Mouse (Mus musculus) right cerebral cortex, adult 2 months (tissue): ENCODE measurements around the gene Uevld.
"Not testable (repeated sequence)": the region's sequence is repeated elsewhere in the genome, so short reads cannot be mapped to it uniquely, and the experiment has no call there.

ENCODE experiments used
- DNase-seq, 2 experiments: peaks; one replicate each; pipeline ENCODE4 v3.0.0; 2021 to 2022; ENCODE audit warnings: low spot score in 2 of 2

Uevld gene

DNA sequence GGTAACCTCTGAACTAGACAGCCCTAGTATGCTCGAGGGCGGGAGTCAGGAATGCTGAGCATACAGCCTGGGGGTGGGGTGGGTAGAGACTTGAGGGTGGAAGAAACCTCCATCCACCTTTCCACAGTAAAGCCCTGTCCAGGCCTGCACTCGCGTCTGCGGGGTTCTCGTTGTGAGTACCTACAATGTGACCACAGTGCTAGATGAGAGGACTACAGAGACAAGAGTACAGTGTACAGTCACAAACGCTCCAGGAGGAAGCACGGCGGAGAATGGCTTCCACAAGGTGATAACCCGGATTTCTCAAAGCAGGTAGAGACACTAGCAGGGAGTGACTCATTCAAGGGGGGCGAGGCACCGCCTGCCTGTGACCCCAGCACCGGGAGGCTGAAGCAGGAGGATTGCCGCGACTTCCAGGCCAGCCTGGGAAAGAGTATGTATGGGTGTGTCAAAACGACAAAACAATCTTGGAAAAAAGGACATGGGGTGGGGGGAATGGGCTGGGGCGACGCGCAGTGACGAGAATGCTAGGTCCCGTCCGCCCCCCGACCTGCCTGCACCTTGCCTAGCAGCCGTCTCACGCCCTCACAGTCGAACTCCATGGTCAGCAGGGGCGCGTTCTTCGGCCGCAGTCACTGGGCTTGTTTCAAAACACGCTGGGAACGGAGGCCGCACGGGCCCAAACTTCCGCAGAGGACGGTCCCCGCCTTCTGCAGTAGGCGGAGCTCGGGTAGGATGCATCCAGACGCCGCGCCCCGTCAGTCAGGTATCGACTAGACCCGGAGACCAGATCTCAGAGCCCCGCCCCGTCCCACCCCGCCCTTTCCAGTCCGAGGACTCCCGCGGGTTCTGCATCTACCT, at the start of gene Uevld:
Gene Uevld (minus strand): TSS at position 697 of the 861 bp plus-strand sequence.
- DNase-seq, result peak; percentile 95 to 96

DNA sequence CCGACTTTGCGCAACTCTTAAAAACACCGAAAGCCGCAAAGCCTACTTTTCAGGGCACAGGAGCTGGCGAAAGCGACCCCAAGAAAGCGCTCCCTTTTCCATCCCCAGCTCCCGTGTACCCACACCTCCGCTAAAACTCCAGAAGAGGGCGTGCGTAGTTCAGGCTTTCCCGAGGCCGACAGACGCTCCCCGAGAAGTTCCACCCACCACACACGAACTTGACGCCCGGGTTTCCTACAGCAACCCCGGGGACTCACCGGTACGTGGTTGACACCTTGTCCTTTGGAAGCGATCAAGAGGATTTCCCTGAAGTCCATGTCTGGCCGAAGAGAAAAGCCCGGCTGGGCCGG, 49.5 kb upstream of the Uevld start:
- no peak for DNase-seq

DNA sequence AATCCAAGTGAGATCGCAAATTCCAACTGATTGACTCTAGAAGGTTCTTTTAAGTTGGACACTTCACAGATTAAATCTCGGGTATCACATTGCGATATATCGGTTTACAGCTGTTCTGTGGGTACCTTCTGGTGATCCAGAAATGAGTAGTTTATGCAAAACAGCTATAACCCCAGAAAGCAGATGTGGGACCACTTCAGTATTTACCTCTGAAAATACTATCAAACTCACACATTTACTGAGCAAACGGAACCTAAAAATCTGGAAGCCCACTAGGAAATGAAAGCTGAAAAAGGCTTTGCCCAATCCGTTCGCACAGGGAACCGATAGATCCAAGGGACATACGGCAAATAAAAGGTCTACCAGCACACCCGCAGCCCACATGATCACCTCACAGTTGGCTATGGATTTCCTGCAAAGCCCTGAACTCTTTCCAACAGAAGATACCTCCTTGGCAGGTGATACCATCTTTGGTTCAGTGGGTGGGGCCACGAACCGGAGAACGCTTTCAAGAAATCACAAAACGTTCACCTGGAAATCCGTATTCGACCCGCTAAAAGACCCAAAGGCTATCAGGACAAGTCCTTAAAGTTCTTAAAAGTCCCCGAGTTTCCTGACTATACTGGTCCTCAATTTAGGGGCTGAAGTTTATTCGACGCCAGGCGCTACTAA, 48.9 kb upstream of the Uevld start:
- DNase-seq, result no peak

GRCm38 (mm10) chr7:47003411-47004115, 45.2 kb upstream of the Uevld start:
- no peak for DNase-seq

GRCm38 (mm10) chr7:47001900-47002275, 43.6 kb upstream of the Uevld start:
- DNase-seq, result no peak

DNA sequence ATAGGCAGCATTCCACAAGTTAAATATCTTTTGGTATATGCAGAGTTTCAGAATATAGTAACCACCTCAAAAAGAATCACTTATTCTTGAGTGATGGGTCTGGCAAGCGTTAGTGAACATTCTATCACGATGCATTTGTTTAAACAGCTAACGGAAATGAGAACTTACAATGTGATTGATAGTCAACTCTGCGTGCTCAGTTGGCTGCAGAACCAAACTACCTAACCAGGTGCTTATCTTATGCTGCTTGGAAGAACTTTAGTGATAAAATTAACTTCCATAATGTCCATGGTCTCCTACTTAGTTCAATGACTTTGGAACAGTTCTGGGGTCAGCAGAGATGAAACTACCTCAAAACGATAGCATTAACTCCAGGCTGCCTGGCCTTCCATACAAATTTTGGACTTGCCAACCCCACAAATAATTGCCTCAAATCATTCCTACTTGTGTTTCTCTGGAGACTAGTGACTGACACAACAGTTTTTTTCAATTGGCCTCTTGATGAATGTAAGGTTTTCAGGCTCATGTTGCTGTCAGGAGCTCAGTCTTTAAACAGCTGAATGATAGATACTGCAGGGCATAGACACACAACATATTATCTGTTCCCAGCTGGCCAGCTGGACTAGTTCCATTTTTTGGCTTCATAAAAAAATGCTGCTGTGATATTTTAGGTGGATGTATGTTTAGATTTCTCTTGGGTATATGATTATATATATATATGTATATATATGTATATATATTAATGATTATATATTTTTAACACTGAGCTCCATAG, 43.0 kb upstream of the Uevld start:
- DNase-seq, result no peak

GRCm38 (mm10) chr7:47000644-47000983, 42.3 kb upstream of the Uevld start:
- no peak for DNase-seq

DNA sequence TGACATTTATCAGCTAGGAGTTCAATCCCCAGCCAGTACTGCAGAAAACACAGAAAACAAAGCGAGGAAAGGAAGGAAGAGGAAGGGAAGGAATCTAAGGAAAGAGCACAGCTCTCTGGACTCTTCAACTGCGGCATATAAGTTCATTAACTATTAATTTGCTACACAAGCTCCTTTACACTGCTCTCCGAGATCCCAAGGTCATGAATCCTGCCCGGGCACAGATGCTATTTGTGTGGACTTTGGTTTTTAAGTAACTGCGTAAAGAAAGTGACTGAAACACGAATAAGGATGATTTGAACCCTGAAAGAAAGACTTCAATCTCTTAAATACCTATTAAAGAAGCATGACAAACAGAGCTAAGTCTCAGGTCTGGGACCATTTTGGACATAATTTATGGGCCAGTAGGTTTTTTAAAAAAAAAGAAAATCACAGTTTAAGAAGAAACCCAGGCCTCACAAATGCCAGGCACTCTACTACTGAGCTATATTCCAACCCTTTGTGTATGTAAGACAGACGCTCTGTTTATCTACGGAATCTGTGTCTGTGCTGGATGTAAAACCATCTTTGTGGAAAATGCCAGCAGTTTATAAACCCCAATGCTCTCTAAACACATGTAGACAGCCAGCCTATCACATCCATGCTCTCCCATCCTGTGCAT, 41.8 kb upstream of the Uevld start:
- DNase-seq, result no peak

DNA sequence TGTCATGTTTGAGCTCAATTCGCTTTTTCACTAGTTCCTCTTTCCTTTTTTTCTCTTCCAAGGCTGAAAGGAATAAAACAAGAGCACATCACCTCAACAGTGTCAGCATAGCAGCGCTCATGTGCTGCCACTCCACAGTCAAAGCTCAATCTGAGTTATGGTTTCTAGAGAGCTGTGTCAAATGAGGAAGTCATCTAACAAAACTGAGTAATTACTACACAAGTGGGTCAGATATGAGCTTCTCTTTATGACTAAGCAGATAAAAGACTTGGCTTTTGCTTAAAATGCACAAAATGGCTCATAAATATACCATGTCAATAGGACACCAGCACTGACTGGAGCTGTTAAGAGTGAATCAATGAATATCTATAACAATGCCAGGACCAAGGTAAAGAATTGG, 40.6 kb upstream of the Uevld start:
- DNase-seq, result no peak

GRCm38 (mm10) chr7:46997644-46998395, 39.5 kb upstream of the Uevld start:
- DNase-seq, result no peak

DNA sequence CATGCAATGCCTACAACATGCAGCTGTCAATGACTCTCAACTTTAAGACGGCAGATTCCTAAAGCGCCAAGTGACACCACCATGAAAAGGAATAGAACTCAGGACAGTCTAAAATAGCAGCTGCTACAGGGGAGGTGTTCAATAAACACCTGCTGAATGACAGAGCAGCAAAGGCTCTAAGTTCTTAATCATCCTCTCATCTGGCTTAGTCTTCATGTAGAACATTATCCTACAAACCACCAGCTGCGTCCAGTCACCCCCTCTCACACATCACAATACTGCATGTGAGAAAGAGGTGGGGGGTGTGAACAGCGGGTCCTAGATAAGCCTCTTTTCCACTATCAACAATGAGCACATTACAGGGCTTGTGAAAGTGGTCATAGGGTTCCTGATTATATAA, 38.7 kb upstream of the Uevld start:
- DNase-seq, result no peak

DNA sequence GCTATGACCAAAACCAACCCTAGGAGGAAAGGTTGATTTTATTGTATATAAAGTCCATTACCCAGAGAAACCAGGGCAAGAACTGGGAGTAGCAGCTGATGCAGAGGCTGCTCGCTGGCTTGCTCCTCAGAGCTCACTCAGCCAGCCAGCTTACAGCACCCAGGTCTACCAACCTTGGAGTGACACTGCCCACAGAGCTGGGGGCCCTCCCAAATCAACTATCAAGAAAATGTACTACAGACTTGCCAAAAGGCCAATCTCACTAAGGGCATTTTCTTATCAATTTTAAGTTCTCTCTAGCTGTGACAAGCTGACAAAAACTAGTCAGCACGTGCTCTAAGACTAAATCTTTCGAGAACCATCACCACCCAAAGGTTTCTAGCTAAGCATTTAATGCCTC, 37.2 kb upstream of the Uevld start:
- no peak for DNase-seq

DNA sequence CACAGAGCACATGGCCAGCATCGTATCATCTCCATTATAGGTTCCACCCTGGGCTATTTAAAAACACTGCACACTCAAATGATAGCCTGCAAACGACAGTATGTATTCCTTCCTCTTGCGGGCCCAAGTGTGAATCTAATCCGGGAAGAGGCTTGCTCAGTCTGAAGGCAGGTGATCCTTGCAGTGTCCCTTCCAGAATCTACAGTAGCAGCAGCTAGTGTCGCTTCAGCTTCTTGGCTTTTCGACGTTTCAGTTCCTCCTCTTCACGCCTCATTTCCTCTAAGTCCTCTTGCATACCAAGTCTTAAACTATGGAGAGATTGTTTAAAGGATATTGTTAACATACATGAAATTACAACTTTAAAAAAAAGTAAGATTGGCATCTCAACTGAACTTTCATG, 34.8 kb upstream of the Uevld start:
- DNase-seq, result no peak

DNA sequence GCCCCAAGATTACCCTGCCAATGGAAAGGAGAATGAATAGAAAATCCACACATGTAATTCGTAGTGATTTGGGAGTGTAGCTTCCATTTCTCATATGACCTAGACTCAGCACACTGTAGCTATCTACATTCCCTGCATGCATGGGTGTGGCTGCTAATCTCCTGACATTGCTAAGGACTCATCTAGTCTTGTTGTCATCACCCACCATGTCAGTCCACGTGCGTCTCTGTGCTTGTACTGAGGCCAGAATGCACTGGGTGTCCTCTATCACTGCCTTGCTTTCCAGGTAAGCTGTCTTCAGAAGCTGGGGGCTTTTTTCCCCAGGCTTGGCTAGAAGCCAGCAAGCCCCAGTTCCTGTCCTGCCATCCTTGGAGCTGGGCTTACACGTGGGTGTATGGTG, 31.1 kb upstream of the Uevld start:
- DNase-seq, result not testable (repeated sequence)

GRCm38 (mm10) chr7:46987073-46987472, 28.7 kb upstream of the Uevld start:
- DNase-seq, result no peak

GRCm38 (mm10) chr7:46986646-46987045, 28.3 kb upstream of the Uevld start:
- DNase-seq, result no peak

GRCm38 (mm10) chr7:46985718-46986505, 27.6 kb upstream of the Uevld start:
- DNase-seq, result no peak

GRCm38 (mm10) chr7:46983280-46983679, 25.0 kb upstream of the Uevld start, which contains the start of gene Gm9999:
Gene Gm9999 (plus strand): TSS chr7:46983580.
- DNase-seq, result no peak

DNA sequence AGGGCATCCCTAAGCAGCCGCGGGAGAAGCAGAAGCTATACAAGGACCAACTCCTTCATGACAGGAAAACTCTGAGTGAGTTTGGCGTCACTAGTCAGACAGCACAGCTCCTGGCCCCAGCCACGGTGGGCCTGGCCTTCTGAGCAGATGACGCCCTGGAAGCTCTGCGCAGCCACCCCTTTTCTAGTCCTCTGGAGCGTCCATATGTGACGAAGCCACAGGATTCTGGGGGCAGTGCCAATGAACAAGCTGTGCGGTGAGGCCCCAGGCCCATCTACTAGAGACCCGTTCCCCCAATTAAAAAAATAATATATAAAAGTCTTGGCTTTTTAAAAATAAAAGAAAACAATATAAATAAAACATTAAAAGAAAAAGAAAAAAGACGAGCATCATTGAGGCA, 17.1 kb upstream of the Uevld start:
- DNase-seq, result no peak

DNA sequence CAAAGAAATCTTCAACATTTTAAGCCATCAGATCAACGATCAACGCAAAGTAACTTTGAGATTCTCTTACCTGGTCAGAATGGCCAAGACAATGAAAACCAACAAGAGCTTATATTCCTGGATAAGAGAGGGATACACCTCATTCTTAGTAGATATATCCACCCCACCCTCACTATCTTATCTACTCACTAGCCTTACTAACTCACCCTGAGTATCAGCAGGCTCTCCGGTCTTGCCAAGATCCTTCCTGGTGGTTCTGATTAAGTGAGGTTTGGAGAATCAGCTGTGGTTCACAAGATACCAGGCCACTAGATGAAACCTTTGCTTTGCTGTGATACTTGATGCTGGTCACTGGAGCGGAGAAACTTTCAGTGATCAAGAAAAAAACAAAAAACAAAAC, 16.3 kb upstream of the Uevld start:
- DNase-seq, result no peak
